In genomic region chr14:87344540-87344939, GRCm38 (mm10) we compare ENCODE assay signal across 26 mouse cellular contexts.
DNase-seq lines count a peak whose midpoint lies in the region; ATAC-seq lines count a peak whose summit lies in the region.
"Had no signal": no experiment of that assay in that cellular context is flagged by ENCODE, and none has a peak within 500 bp of the region (broad histone marks: within the 10 kb centered on the region; RNA-seq: fewer than 3 reads in every experiment).

No protein-coding gene starts in this region.

- no peak for DNase-seq in forebrain, embryonic 10.5 days (ENCODE audit: extremely low spot score, low spot score)
- DNase-seq in frontal cortex, postnatal 10 days (ENCODE audit: low spot score in 2 of 2) = no peak
- DNase-seq: adrenal gland, adult 8-10 months; adrenal gland, postnatal 14 days; adrenal gland, postnatal 36 days; B cell, adult 2 months; cerebellum, adult 11 months; cerebellum, adult 18-20 months; cerebellum, adult 8-10 months; cerebellum, adult 9-11 months; cerebellum, postnatal 14 days; cerebellum, postnatal 36 days; embryo, embryonic 11 days; gastrocnemius, adult 2 months had no signal

- no peak overlapping the region for H3K27ac ChIP-seq in forebrain, embryonic 13.5 days
- no peak overlapping the region for H3K27ac ChIP-seq in forebrain, embryonic 15.5 days (replicated peaks)
- H3K27ac ChIP-seq in forebrain, embryonic 16.5 days (ENCODE audit: low read length) = no peak overlapping the region
- H3K27ac ChIP-seq in forebrain, embryonic 10.5 days = no peak overlapping the region
- H3K27ac ChIP-seq: embryonic facial prominence, embryonic 13.5 days; embryonic facial prominence, embryonic 15.5 days; gastrocnemius, adult 2 months had no signal

- H3K27me3 ChIP-seq in forebrain, embryonic 13.5 days = no peaks in the 10 kb centered on the region
- no peaks in the 10 kb centered on the region for H3K27me3 ChIP-seq in forebrain, embryonic 15.5 days
- no peaks in the 10 kb centered on the region for H3K27me3 ChIP-seq in forebrain, embryonic 16.5 days (replicated peaks; ENCODE audit: control insufficient read depth, insufficient read depth, low read length)
- H3K27me3 ChIP-seq in forebrain, embryonic 10.5 days (ENCODE audit: poor library complexity, severe bottlenecking) = no peaks in the 10 kb centered on the region
- H3K27me3 ChIP-seq: CH12.LX; embryonic facial prominence, embryonic 13.5 days; embryonic facial prominence, embryonic 15.5 days had no signal

- H3K4me1 ChIP-seq in forebrain, embryonic 13.5 days = no peaks in the 10 kb centered on the region
- H3K4me1 ChIP-seq in forebrain, embryonic 15.5 days = no peaks in the 10 kb centered on the region
- H3K4me1 ChIP-seq in forebrain, embryonic 16.5 days (replicated peaks; ENCODE audit: control insufficient read depth, insufficient read depth, low read length) = no peaks in the 10 kb centered on the region
- no peaks in the 10 kb centered on the region for H3K4me1 ChIP-seq in forebrain, embryonic 10.5 days
- H3K4me1 ChIP-seq: embryonic facial prominence, embryonic 13.5 days; embryonic facial prominence, embryonic 15.5 days had no signal

- peak; percentile 36; the same call in 1 of the 2 replicates for ATAC-seq in forebrain, embryonic 13.5 days
- no peak for ATAC-seq in forebrain, embryonic 15.5 days (replicated peaks)
- ATAC-seq in forebrain, embryonic 16.5 days = peak; percentile 38; the same call in 1 of the 2 replicates
- ATAC-seq in frontal cortex, adult (ENCODE audit: low TSS enrichment) = peak; percentile 55; the same call in 1 of the 2 replicates
- ATAC-seq: activated CD4-positive, CD25-positive, alpha-beta regulatory T cell, adult 4 months; CD4-positive, CD25-positive, alpha-beta regulatory T cell, adult 4 months; Patski had no signal

- no peak overlapping the region for H3K4me3 ChIP-seq in forebrain, embryonic 13.5 days
- no peak overlapping the region for H3K4me3 ChIP-seq in forebrain, embryonic 15.5 days
- H3K4me3 ChIP-seq in forebrain, embryonic 16.5 days (replicated peaks; ENCODE audit: low read length) = no peak overlapping the region
- no peak overlapping the region for H3K4me3 ChIP-seq in forebrain, embryonic 10.5 days
- H3K4me3 ChIP-seq: embryonic facial prominence, embryonic 13.5 days; embryonic facial prominence, embryonic 15.5 days; erythroblast, embryonic 14.5 days; gastrocnemius, adult 2 months had no signal

- 92% methylated on average over 1 of the region's 1 CpGs for WGBS in forebrain, embryonic 13.5 days
- 60% methylated on average over 1 of the region's 1 CpGs for WGBS in forebrain, embryonic 15.5 days
- 59% methylated on average over 1 of the region's 1 CpGs for WGBS in forebrain, embryonic 16.5 days
- 89% methylated on average over 1 of the region's 1 CpGs for WGBS in forebrain, embryonic 10.5 days

- H3K4me2 ChIP-seq in forebrain, embryonic 13.5 days = no peak overlapping the region
- H3K4me2 ChIP-seq in forebrain, embryonic 15.5 days (replicated peaks) = no peak overlapping the region
- H3K4me2 ChIP-seq in forebrain, embryonic 16.5 days (ENCODE audit: low read length) = no peak overlapping the region
- H3K4me2 ChIP-seq: embryonic facial prominence, embryonic 13.5 days; embryonic facial prominence, embryonic 15.5 days had no signal

- H3K9me3 ChIP-seq in forebrain, embryonic 13.5 days (replicated peaks) = no peaks in the 10 kb centered on the region
- H3K9me3 ChIP-seq in forebrain, embryonic 15.5 days = no peaks in the 10 kb centered on the region
- H3K9me3 ChIP-seq in forebrain, embryonic 16.5 days (ENCODE audit: control insufficient read depth, low read length) = no peaks in the 10 kb centered on the region
- H3K9me3 ChIP-seq in forebrain, embryonic 10.5 days = no peaks in the 10 kb centered on the region
- H3K9me3 ChIP-seq: embryonic facial prominence, embryonic 13.5 days; embryonic facial prominence, embryonic 15.5 days; G1E had no signal

- H3K36me3 ChIP-seq in forebrain, embryonic 13.5 days (ENCODE audit: poor library complexity, severe bottlenecking) = no peaks in the 10 kb centered on the region
- no peaks in the 10 kb centered on the region for H3K36me3 ChIP-seq in forebrain, embryonic 15.5 days
- no peaks in the 10 kb centered on the region for H3K36me3 ChIP-seq in forebrain, embryonic 16.5 days (ENCODE audit: control insufficient read depth, insufficient read depth)
- H3K36me3 ChIP-seq in forebrain, embryonic 10.5 days (replicated peaks) = no peaks in the 10 kb centered on the region
- H3K36me3 ChIP-seq: embryonic facial prominence, embryonic 13.5 days; embryonic facial prominence, embryonic 15.5 days; G1E had no signal

- H3K9ac ChIP-seq in forebrain, embryonic 13.5 days = no peak overlapping the region
- H3K9ac ChIP-seq in forebrain, embryonic 15.5 days (replicated peaks) = no peak overlapping the region
- H3K9ac ChIP-seq in forebrain, embryonic 16.5 days (replicated peaks; ENCODE audit: low read depth, low read length) = no peak overlapping the region
- H3K9ac ChIP-seq: embryonic facial prominence, embryonic 13.5 days; embryonic facial prominence, embryonic 15.5 days had no signal
